ENCODE assay signal across 8 mouse cellular contexts in the genomic region with DNA sequence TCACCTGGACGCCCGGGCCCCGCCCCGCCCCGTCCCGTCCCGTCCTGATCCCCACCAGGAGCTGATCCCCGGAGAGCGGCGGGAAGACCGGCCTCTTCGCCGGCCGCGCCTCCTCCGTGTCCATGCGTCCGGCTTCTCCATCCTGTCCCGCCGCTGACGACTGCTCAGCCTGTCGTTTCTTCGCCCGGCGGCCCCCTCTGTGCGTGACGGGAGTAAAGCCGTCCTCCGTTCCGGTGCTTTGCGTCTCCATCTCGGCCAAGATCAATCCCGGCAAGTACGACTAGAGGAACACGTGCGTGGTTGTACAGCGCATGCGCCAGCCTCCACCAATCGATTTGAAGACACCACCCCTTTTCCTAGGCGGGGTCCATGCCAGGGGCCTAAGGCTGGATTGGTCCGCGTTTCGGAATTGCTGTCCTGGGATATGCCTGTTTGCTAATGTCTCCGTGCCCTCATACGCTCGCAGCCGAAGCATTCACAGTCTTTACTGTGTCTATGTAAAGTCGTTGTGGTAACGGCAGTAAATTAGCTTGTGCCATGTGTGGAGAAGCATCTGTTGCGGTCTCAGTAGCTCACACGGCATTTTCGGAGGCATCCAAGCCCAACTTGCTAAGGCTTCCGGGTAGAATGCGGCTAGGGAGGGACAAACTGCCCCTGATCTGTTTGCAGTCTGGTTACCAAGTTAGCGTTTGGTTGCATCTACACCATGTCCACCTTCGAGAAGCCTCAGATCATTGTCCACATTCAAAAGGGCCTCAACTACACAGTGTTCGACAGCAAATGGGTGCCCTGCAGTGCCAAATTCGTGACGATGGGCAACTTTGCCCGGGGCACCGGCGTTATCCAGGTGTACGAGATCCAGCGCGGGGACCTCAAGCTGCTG. TPM values are rescaled to one million over a fixed set of nuclear protein-coding genes. Genes with fewer than 3 reads are reported as not detected.
DNase-seq lines count a peak whose midpoint lies in the region; ATAC-seq lines count a peak whose summit lies in the region.

A gene (minus strand): TSS at position 311 of the 883 bp plus-strand sequence.

- peak; percentile 98 for DNase-seq in WW6 (ENCODE audit: low read depth, low spot score)
- DNase-seq in cerebellum, postnatal 4 days (ENCODE audit: low spot score in 2 of 2): peak; percentile 83 to 93
- peak; percentile 97 for DNase-seq in gastrocnemius, adult 18-20 months (ENCODE audit: low spot score)
- peak; percentile 96 for DNase-seq in left cerebral cortex, adult 18-20 months (ENCODE audit: low spot score in 2 of 2)
- DNase-seq in right cerebral cortex, adult 18-20 months: peak; percentile 96
- peak; percentile 84 for DNase-seq in urinary bladder, postnatal 10 days (ENCODE audit: low spot score)

- peak within 1 kb of the TSS; percentile 89 for H3K9ac ChIP-seq in hindbrain, embryonic 16.5 days (ENCODE audit: low read depth, low read length)

- ATAC-seq in hindbrain, embryonic 16.5 days: peak; percentile 99

- H3K36me3 ChIP-seq in hindbrain, embryonic 16.5 days (ENCODE audit: control insufficient read depth, insufficient read depth, low read length): peaks cover 6% of the 10 kb centered on the region; the same call in 1 of the 2 replicates
- 0 out of 2 replicates have a peak, but pooled peaks cover 6% of the 10 kb centered on the region for H3K36me3 ChIP-seq in macrophage (ENCODE audit: inconsistent target)

- H3K4me3 ChIP-seq in hindbrain, embryonic 16.5 days (ENCODE audit: low read length): peak within 1 kb of the TSS; percentile 99
- H3K4me3 ChIP-seq in macrophage (ENCODE audit: inconsistent target): peak within 1 kb of the TSS; percentile 99

- peaks cover 52% of the 10 kb centered on the region for H3K79me2 ChIP-seq in macrophage (ENCODE audit: inconsistent target)

- WGBS in hindbrain, embryonic 16.5 days: 0% methylated on average over 61 of the region's 65 CpGs
- under 1% methylated on average over 65 of the region's 65 CpGs for WGBS in macrophage (ENCODE audit: missing documents)

- H3K9me3 ChIP-seq in hindbrain, embryonic 16.5 days (ENCODE audit: control insufficient read depth, low read length): no peaks in the 10 kb centered on the region

- H3K4me2 ChIP-seq in hindbrain, embryonic 16.5 days (ENCODE audit: low read length): peak within 1 kb of the TSS; percentile 85

- H3K27ac ChIP-seq in hindbrain, embryonic 16.5 days (ENCODE audit: low read depth, low read length): peak within 1 kb of the TSS; percentile 91
- peak within 1 kb of the TSS; percentile 96 for H3K27ac ChIP-seq in macrophage

- H3K4me1 ChIP-seq in hindbrain, embryonic 16.5 days (ENCODE audit: control insufficient read depth, insufficient read depth, low read depth, low read length): peaks cover 23% of the 10 kb centered on the region

- H3K27me3 ChIP-seq in hindbrain, embryonic 16.5 days (replicated peaks; ENCODE audit: control insufficient read depth, insufficient read depth, low read length): no peaks in the 10 kb centered on the region

RNA-seq across cellular contexts. Expression of the gene that starts here (rescaled TPM):
- total RNA-seq in gastrocnemius, adult 18-20 months (2021): 10 to 100 TPM; 53.3 to 53.4 TPM
- 45.2 and 55.1 TPM in 2 replicates for polyA plus RNA-seq in hindbrain, embryonic 16.5 days (2015; fragmentation: Nextera tagmentation; extraction: Ambion mirVana)
- 10 to 100 TPM; 24.2 to 24.9 TPM for total RNA-seq in left cerebral cortex, adult 18-20 months (2021)
- 10 to 100 TPM in 11 of 26 experiments, 1 to 10 TPM in 14, not detected in 1; 1.4 to 17.2 (median 9.5) TPM for total RNA-seq in macrophage (2018; cell fraction: chromatin; rRNA removed)
- total RNA-seq in macrophage (2018; cell fraction: cytosol; rRNA removed): 10 to 100 TPM; 37.5 to 71.4 (median 50.7) TPM
- total RNA-seq in macrophage (2018; cell fraction: nucleus; rRNA removed): 10 to 100 TPM in 20 of 26 experiments, 1 to 10 TPM in 6; 3.4 to 28.4 (median 11.5) TPM
- 41.0 to 99.3 TPM (median 53.7 TPM) in 3 replicates for polyA plus RNA-seq in macrophage (2018)

Comparison
In these comparisons a context has a peak if more than half of its experiments do, and no peak if none do; other contexts are left out.
1. Peak in every context shown above with its lines: DNase-seq, ATAC-seq, H3K4me3 ChIP-seq and H3K27ac ChIP-seq.